Mouse (Mus musculus): Measurements from ENCODE around the gene Tiam1.
A peak's percentile ranks its signal among the peaks of the same experiment; 100 is the strongest.

The Tiam1 gene

DNA sequence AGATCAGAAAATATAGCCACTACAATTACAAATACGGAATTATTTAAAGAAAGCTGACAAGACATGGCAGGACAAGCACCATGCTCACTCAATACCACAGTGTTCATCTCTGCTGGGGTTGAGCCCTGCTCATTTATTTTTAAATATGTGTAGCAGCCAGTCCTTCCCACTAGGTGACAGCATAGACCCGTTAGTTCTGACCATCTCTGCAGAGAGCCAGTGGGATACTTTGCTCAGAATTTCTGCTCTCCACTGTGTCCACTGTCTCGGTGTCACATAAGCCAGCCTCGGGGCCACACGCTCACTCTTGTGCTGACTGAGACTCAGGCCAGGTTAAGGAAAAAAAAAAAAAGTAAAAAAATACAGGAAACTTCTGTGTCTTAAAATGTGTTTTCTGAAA lies 299.0 kb downstream of the Tiam1 start:
- DNase-seq (ENCODE audit: low read depth, low spot score), result no peak

GRCm38 (mm10) chr16:89841894-89842293 lies 301.7 kb downstream of the Tiam1 start:
- no peak for DNase-seq (ENCODE audit: low read depth, low spot score)

GRCm38 (mm10) chr16:89840361-89840760 lies 303.2 kb downstream of the Tiam1 start:
- no peak for DNase-seq (ENCODE audit: low read depth, low spot score)

DNA sequence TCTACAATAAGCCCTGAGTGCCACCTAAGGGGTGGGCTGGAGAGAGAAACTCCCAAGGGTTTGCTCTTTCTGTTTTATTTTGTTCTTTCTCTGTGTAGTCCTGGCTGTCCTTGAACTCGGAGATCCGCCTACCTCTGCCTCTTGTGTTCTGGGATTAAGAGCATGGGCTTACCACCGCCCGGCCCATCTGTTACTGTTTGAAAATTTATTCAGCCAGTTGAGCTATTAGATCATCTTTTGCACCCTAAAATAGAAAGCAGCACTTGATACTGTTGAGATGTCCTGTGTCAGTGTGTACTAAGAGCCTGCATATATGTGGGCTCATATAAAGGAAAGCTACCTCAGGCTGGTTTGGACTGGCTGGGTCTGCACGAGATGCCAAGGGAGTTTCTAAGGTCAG lies 303.7 kb downstream of the Tiam1 start:
- DNase-seq (ENCODE audit: low read depth, low spot score), result no peak

- DNase-seq (ENCODE audit: low read depth, low spot score), result no peak
These were observed 306.5 kb downstream of the Tiam1 start for GRCm38 (mm10) chr16:89837096-89837495.

DNA sequence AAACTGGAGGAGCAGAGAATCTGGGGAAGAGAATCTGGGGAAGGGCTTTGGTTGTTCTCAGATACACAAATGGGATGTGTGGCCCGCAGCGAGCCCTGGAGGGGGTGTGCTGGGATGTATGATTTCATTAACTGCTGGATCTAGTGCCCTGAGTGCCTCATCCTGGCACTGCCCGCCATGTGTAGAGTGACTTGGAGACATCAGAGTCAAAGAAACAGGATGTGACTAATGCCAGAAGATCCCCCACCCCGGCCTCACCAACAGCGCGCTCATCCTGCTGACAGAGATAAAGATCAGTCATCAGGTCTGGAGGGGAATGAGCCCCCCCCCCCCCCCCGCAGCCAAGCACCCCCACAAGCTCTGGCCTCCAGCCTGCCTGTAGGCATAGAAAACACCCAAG lies 308.0 kb downstream of the Tiam1 start:
- no peak for DNase-seq (ENCODE audit: low read depth, low spot score)

- DNase-seq (ENCODE audit: low read depth, low spot score), result no peak
These were observed 310.6 kb downstream of the Tiam1 start for GRCm38 (mm10) chr16:89833011-89833410.

DNA sequence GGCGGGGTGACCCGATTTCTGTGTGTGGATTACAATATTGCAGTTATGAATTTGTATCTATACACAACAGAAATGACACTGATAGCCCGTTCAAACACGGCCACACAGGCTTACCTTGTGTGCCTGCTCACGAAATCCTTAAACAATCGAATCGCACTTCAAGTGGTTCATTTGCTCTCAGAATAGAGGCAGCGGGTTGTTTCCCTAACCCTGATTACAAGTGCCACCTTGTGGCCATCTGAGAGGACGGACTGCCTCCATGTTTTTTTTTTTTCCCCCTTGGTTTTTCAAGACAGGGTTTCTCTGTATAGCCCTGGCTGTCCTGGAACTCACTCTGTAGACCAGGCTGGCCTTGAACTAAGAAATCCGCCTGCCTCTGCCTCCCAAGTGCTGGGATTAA lies 312.4 kb downstream of the Tiam1 start:
- DNase-seq (ENCODE audit: low read depth, low spot score), result no peak

DNA sequence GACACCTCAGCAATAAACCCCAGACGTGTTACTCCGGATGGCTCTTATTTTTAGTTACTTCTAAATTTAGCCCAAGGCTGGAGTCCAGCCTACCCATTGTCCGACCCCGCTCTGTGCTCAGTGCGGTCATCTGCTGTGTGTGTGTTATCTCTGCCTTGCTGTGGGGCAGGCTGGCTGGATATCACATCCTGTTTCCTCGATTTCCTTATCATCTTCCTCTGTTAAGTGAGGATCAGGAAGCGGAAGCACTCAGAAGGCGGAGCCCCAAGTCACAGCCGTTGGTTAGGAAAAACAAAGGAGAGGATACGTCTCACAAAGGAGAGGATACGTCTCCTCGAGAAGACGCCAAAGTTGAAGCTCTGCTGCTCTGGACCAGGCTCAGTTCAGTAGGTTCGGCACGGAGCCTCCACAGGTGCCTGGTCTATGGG lies 313.3 kb downstream of the Tiam1 start:
- no peak for DNase-seq (ENCODE audit: low read depth, low spot score)

DNA sequence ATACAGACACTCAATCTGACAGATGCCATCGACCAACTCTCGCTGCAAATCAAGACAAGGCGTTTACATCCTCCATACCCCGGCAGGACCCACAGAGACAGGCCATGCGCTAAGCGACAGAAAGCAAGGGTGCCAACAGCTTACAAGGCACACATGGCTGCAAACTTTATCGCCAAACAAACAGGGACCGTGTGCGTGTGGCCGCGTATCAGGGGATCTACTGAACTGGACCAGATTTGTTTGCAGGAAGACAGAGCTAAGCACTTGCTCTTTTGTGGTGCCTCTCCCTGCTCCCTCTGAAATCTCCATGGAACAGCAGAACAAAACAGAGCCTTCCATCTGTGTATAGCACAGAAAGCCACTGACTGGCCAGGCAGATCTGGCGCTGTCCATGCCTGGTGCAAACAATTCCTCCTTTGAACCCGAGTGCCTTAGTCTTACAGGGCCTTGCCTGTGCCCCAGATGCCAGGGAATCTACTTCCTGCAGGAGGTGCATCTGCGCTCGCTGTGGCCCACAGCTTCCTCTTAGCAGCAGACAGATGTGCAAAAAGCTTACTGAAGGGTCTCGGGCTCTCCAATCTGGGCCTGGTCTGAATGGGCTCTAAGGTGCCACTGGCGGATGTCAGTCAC lies 316.0 kb downstream of the Tiam1 start:
- no peak for DNase-seq (ENCODE audit: low read depth, low spot score)

GRCm38 (mm10) chr16:89825875-89826274 lies 317.7 kb downstream of the Tiam1 start:
- no peak for DNase-seq (ENCODE audit: low read depth, low spot score)

GRCm38 (mm10) chr16:89822882-89823281 lies 320.7 kb downstream of the Tiam1 start:
- peak; percentile 65 for DNase-seq (ENCODE audit: low read depth, low spot score)

- DNase-seq (ENCODE audit: low read depth, low spot score), result no peak
These were observed 324.9 kb downstream of the Tiam1 start for GRCm38 (mm10) chr16:89818661-89819060.

GRCm38 (mm10) chr16:89817861-89818630 lies 325.5 kb downstream of the Tiam1 start:
- DNase-seq (ENCODE audit: low read depth, low spot score), result no peak

- DNase-seq (ENCODE audit: low read depth, low spot score), result no peak
These were observed 326.3 kb downstream of the Tiam1 start for GRCm38 (mm10) chr16:89817301-89817700.

GRCm38 (mm10) chr16:89816506-89817172 lies 326.9 kb downstream of the Tiam1 start:
- DNase-seq (ENCODE audit: low read depth, low spot score), result peak; percentile 70

DNA sequence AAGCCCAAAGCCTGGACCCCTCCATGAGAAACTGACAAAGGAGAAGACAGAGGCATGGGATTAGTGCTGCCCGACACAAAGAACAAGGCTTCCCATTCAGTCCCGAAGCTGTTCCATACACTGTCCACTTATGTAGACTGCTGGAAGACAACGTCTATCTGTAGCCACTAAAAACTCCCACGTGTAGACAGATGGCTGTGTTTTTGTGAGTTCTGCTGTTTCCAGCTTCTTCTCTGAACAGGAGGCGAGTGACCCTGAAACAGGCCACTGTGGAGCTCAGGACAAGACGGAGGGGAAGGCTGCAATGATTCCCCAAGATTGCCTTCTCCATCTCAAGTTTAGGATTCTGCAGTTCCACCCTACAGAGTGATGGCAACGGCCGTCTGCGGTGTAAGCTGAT lies 330.0 kb downstream of the Tiam1 start:
- DNase-seq (ENCODE audit: low read depth, low spot score), result no peak

DNA sequence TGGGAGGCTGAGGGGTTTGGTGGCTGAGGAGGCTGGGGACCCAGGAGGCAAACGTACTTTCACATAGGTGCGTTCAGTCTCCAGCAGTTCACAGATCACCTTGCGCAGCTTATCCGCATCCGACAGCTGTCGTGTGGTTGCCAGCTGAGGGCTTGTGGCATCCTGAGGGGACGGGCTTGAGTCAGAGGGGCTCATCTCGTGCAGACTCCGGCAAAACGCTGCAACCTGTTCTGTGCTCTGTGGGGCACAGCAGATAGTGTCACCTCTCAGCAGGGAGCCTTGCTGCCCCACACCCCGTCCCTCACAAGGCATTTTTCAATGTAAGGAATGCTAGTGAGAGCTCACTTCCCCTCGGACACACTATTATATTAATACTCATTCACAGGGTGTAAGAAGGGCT lies 330.7 kb downstream of the Tiam1 start:
- DNase-seq (ENCODE audit: low read depth, low spot score), result no peak

DNA sequence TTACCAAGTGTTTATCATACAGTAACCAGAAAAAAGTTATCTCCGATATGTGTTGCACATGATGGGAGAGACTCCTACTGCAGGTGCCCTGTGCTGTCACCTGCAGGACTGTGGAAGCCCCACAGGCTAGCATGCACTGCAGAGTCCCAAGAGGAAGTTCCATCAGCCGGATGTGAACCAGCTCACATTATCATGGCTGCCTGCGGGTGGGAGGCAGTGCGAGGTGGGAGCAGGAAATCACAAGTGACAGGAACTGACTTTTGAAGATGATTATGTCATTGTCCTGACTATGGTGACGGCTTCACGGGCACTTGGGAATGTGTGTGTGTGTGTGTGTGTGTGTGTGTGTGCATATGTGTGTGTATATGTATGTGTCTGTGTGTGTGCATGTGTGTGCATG lies 333.2 kb downstream of the Tiam1 start:
- no peak for DNase-seq (ENCODE audit: low read depth, low spot score)

GRCm38 (mm10) chr16:89808168-89808567 lies 335.4 kb downstream of the Tiam1 start:
- DNase-seq (ENCODE audit: low read depth, low spot score), result no peak

- no peak for DNase-seq (ENCODE audit: low read depth, low spot score)
These were observed 337.6 kb downstream of the Tiam1 start for GRCm38 (mm10) chr16:89805946-89806345.

DNA sequence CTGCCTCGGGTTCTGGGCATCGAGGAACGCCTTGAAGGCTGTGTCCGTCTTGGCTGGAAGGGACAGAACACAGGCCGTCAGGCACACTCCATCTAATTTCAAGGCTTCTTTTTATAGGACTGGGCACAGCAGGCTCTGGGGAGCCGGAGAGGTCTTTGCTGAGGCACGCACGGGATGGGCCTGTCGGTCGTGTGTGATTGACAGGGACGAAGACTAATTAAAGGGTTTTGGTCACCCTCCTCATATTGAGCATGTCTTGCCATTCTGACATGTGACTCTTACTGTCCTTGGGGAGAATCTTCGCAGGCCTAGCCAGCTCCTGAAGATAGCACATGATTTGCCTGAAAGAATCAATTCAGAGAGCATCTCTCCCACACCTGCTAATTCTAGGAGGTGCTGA lies 338.4 kb downstream of the Tiam1 start:
- DNase-seq (ENCODE audit: low read depth, low spot score), result no peak

GRCm38 (mm10) chr16:89801493-89801892 lies 342.1 kb downstream of the Tiam1 start:
- no peak for DNase-seq (ENCODE audit: low read depth, low spot score)
